Mouse (Mus musculus) CD4-positive helper T cell, adult 2 months (primary cell): ENCODE results near the gene Zbtb17.

Source experiments
- DNase-seq: peaks from one replicate; pipeline ENCODE4 v3.0.0-alpha.2; 2012; ENCODE audit warnings: low read depth, missing footprints, low spot score

Zbtb17 gene

GRCm38 (mm10) chr4:141444451-141445327, at the start of gene Zbtb17:
TSS of gene Zbtb17 (plus strand) at chr4:141444654.
- DNase-seq, result peak; percentile 92

DNA sequence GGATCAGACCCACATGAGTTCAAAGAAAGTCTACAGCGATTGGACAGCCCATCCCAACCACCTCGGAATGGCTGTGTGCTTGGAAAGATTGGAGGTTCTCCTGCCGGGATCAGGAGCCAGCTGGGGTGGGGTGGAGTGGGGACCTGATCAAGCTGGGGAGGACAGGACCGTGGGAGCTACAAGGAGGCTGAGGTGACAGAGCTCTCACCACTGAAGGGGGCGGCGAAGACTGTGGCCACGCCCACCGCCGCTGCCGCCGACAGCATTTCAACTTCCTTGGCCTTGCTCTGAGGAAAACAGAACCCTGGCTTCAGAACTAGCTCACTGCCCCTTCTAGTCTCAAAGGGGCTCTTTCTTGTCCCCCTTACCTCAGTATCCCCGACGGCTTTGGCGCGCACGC, 49.7 kb upstream of the Zbtb17 start:
- DNase-seq, result no peak

- DNase-seq, result no peak
These were observed 46.6 kb upstream of the Zbtb17 start for GRCm38 (mm10) chr4:141397861-141398260.

DNA sequence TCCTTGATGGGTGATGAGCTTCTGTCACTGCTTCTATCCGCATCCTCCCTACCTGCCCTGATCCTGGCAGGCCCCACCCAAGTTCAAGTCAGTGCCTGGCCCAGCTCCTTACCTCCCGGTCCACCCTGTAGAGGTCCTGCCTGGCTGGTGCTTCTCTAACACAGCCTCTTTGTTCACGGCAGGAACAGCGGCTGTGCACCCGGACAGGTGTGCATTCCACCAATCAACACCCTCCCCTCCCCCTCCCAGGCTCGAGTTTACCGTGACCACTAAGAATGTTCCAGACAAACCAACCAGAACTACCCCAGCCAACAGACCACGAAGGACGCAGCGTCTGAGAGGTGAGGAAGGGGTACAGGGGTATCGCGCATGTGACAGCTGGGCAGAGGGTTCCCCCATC, 45.9 kb upstream of the Zbtb17 start, which contains the start of gene Clcnka:
TSS of gene Clcnka (minus strand) at position 180 of the 400 bp plus-strand sequence.
- no peak for DNase-seq

DNA sequence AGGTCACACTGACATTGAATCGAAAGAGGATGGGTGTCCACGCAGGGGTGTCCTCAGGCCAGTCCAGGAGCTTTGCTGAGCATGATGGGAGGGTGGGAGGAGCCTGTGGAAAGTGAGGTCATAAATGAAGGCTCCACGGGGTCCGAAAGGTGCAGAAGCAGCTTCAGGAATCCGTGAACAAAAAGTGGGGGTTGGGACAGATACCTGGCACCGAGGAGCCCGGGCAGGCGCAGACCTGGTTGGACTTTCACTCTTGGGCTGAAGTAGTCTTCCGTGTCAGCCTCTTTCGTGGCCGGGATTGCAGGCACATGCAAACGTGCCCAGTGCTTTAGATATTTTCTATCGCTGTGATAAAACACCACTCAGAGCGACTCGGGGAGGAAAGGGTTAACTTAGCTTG, 44.3 kb upstream of the Zbtb17 start:
- DNase-seq, result no peak

DNA sequence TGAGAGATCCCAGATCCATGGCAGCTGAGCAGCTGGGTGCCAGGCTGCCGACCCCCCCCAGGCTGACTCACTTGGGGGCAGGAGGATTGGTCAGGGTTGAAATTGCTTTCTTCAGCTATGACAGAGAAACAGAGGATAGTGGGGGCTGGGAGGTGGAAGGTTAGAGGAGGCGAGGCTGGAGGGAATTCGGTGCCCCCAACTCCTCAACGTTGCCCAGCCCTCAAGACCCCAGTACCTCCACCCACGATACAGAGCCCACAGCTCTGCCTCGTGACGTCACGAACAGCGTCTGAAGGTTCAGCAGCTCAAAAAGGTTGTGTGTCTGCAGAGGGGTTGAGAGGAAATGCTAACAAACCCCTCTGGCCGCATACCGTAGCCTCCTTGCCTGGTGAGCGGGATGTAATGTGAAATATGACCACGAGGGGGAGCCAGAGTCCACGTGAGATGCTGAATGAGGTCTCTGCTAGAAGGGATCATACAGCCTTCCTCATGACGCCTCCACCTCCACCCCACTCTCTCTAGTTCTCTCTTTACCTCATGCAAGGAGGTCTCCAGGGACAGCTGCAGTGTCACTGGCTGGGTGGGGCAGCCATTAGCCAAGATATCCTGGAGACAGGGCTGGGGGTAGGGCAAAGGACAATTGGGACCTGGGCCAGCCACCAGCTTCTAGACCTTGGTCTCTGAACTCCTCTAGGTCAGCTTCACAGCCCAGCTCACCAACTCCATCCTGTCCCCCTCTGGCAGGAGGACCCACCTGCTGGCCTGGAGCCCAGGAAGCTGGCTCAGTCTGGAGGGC, 39.7 kb upstream of the Zbtb17 start:
- DNase-seq, result peak; percentile 71

DNA sequence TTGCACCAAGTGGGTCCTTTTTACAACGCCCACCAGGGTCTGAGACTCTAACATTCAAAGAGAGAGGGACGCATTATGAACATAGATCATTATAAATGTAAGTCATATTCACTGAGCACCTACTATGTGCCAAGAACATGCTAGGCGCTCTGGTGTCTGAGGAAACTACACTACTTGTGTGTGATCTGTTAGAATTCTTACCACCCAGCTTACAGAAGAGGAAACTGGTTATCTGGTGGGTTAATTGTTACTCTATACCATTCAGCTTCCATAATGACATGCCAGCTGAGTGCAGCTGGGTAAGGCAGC, 39.2 kb upstream of the Zbtb17 start:
- no peak for DNase-seq

DNA sequence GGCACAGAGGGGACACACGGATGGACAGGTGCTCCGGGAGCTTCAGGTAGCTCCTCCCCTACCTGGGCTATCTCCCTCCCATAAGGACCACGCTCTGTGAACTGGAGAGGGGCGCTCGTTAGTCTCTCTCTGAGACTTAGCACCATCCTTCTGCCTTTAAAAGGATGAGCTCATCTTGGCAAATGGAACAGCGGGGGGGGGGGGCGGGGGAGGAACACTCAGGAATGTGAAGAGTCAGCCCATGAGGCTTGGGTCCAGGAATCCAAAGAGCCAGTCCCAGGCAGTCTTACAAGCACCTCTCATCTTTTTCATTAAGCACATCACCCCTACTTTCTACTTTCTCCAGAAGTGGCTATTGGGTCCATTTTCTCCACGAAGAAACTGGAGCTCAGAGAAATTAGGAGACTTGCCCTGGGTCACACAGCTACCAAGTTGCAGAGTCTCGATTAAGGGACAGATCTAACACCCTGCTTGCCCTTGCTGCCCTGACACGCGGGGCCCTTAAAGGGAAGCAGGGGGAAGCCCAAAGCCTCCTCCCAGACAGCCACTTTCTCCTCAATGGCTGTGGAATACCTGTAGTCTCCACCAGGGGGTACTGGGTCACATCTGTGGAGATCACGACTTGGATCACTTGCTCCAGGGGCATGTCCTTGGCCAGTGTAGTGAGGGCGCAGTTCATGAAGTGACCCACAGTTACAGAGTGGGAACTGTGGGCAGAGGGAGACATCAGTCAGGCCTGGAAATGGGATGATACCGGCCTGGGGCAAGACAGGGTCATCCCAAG, 37.7 kb upstream of the Zbtb17 start:
- DNase-seq, result peak; percentile 57

GRCm38 (mm10) chr4:141408577-141408976, 35.9 kb upstream of the Zbtb17 start:
- no peak for DNase-seq

- DNase-seq, result no peak
These were observed 32.9 kb upstream of the Zbtb17 start for GRCm38 (mm10) chr4:141411430-141411992.

- DNase-seq, result no peak
These were observed 28.5 kb upstream of the Zbtb17 start, which contains the start of gene Clcnkb for GRCm38 (mm10) chr4:141415924-141416323. TSS of gene Clcnkb (minus strand) at chr4:141416014.

- DNase-seq, result peak; percentile 47
These were observed 24.9 kb upstream of the Zbtb17 start for GRCm38 (mm10) chr4:141419398-141420191.

- DNase-seq, result no peak
These were observed 24.1 kb upstream of the Zbtb17 start, which contains the start of gene Hspb7 for GRCm38 (mm10) chr4:141420192-141420829. TSS of gene Hspb7 (plus strand) at chr4:141420779.

DNA sequence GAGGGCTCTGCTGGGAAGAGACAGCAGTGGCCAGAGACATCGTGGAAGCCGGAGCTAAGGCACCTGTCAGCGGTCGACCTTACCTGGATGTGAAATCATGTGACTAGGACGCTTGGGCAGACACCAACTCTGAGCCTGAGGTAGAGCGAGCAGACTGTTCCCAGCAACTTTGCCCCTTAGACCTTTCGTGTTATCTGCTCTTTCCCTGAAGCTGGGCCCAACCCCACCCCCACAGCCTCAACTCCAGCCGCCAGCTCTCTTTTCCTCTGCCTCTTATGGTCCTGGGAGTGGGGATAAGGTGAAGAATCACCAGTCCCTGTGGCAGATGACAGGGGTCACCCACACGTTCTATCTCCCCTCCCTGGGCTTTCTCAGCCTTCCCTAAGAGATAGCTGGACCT, 23.6 kb upstream of the Zbtb17 start:
- DNase-seq, result no peak

- DNase-seq, result no peak
These were observed 23.0 kb upstream of the Zbtb17 start for GRCm38 (mm10) chr4:141421423-141421822.

- no peak for DNase-seq
These were observed 21.6 kb upstream of the Zbtb17 start for GRCm38 (mm10) chr4:141422841-141423240.

DNA sequence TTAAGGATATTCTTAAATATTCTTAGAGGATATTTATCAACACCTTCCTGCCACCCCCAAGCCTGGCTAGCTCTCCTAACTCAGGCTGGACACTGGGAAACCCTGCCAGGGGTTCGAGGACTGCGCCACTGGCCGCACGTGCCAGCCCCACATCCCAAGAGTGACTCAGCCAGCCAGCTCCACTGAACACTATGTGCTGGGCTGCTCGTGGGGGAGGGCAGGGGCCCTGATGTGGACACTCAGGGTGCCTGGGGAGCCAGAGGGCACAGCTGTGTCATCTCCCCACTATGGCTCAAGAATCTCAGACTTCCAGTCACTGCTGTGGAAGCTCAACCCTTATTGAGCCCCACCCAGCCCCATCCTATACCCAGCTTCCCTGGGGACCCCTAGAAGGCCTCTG, 21.2 kb upstream of the Zbtb17 start:
- no peak for DNase-seq

GRCm38 (mm10) chr4:141423691-141424431, 20.6 kb upstream of the Zbtb17 start:
- no peak for DNase-seq
